Mouse (Mus musculus) 416B (cell line): Measurements from ENCODE around the gene Clstn3.
"Not testable (repeated sequence)": the region's sequence is repeated elsewhere in the genome, so short reads cannot be mapped to it uniquely, and the experiment has no call there.

Experiments
- DNase-seq: peaks from one replicate; pipeline ENCODE4 v3.0.0; 2011; ENCODE audit warnings: low read depth

Clstn3 gene

DNA sequence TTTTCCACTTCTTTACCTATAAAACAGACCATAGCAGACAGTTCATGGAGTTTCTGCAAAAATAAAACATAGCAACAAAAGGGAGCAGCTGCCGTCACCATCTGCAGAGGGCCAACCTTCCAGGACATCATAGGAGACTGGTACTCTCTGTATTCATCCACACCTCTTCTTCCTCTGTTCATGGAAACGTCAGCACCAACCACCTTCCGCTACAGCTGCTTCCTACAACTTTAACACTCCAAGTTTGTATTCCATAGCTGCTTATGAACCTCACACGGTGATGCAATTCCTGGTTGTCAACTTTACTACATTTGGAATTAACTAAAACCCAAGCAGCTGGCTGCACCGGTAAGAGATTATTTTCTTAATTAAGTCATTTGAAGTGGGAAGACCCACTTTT lies 56.2 kb downstream of the Clstn3 start:
- DNase-seq, result no peak

DNA sequence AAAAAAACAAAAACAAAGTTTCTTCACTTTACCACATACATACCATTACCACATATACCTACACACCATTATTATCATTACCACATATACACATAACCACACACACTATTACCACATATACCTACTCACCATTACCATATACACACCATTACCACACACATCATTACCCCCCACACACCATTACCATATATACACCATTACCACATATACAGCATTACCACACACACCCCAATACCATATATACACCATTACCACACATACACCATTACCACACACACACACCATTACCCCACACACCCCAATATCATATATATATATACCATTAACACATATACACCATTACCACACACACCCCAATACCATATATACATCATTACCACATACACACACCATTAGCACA lies 57.4 kb downstream of the Clstn3 start:
- DNase-seq, result peak; percentile 52

- DNase-seq, result no peak
Observed at GRCm38 (mm10) chr6:124406326-124406725, 58.3 kb downstream of the Clstn3 start.

DNA sequence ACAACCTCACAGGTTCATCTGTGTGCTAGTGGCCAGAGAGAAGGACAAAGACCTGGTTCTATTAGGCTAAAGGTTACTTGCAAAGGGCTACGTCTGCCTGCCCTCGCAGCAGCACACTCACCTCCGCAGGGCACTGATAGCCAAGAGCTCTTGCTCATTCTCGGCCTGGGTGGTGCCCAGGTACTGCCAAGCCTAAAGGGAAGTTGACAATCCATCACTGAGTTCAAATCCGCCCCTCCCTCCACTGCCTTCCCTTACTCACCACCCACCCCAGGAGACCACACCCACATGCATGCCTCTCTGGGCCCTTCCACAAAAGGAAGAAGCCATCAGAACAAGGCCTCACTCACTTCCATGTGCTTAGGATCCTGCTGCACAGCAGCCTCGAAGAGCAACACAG lies 64.9 kb downstream of the Clstn3 start:
- DNase-seq, result no peak

- DNase-seq, result not testable (repeated sequence)
Observed at GRCm38 (mm10) chr6:124394991-124395390, 69.6 kb downstream of the Clstn3 start.
